Mouse (Mus musculus) testis, adult 2 months (tissue): ENCODE results near the gene Acvr1. TPM values are rescaled to one million over a fixed set of nuclear protein-coding genes. Genes with fewer than 3 reads are reported as not detected.

Experiments
- H3K27ac ChIP-seq: fragments of 200-500 bp; 2 replicates; pipeline ENCODE4 v1.5.1; 2012; ENCODE audit warnings: low read depth, low read length; ENCODE audit not compliant: control insufficient read depth, insufficient read depth
- H3K27me3 ChIP-seq: fragments of 200-500 bp; 2 replicates; pipeline ENCODE4 v1.6.1; 2012; ENCODE audit warnings: mild to moderate bottlenecking, low read length, moderate library complexity; ENCODE audit not compliant: control insufficient read depth, insufficient read depth
- H3K36me3 ChIP-seq: fragments of 200-500 bp; 2 replicates; pipeline ENCODE4 v1.6.1; 2012; ENCODE audit warnings: mild to moderate bottlenecking, low read length; ENCODE audit not compliant: control insufficient read depth, insufficient read depth
- H3K4me1 ChIP-seq: fragments of 200-500 bp; 2 replicates; pipeline ENCODE4 v1.6.1; 2012; ENCODE audit warnings: low read length; ENCODE audit not compliant: control insufficient read depth, insufficient read depth
- H3K4me3 ChIP-seq: fragments of 200-500 bp; 2 replicates; pipeline ENCODE4 v1.5.1; 2012; ENCODE audit warnings: low read depth, mild to moderate bottlenecking, low read length, moderate library complexity, mixed read lengths; ENCODE audit not compliant: control insufficient read depth
- CTCF ChIP-seq: fragments of 200-500 bp; IDR thresholded peaks from 2 replicates; pipeline ENCODE4 v1.5.1; 2012; ENCODE audit warnings: low read depth, mild to moderate bottlenecking, inconsistent platforms, low read length, moderate library complexity; ENCODE audit not compliant: control insufficient read depth, insufficient read depth, insufficient replicate concordance
- POLR2A ChIP-seq: fragments of 200-500 bp; IDR thresholded peaks from 2 replicates; pipeline ENCODE4 v1.6.1; 2012; ENCODE audit warnings: low read depth, mild to moderate bottlenecking, inconsistent platforms, low read length, moderate library complexity; ENCODE audit not compliant: control insufficient read depth
- polyA plus RNA-seq: library from polyadenylated mRNA; depleted of rRNA; stranded (reverse); fragments of >200 nt; gene quantifications from 2 replicates; pipeline ENCODE4 v1.2.3, GENCODE M21; 2012

The Acvr1 gene
- polyA plus RNA-seq, 1 experiment = 2.0 TPM

- no peak overlapping the region for H3K27ac ChIP-seq
- TF ChIP-seq POLR2A = no peak
- no peak for TF ChIP-seq CTCF
- no peaks in the 10 kb centered on the region for H3K36me3 ChIP-seq
- H3K4me3 ChIP-seq = no peak overlapping the region
- H3K4me1 ChIP-seq = no peaks in the 10 kb centered on the region
- H3K27me3 ChIP-seq = no peaks in the 10 kb centered on the region
Observed at GRCm38 (mm10) chr2:58529384-58529783, 37.6 kb downstream of the Acvr1 start.

GRCm38 (mm10) chr2:58527786-58528185 lies 39.2 kb downstream of the Acvr1 start:
- TF ChIP-seq POLR2A (no peak), CTCF (no peak)
- no peak overlapping the region for H3K27ac ChIP-seq
- no peak overlapping the region for H3K4me3 ChIP-seq
- no peaks in the 10 kb centered on the region for H3K27me3 ChIP-seq
- no peaks in the 10 kb centered on the region for H3K36me3 ChIP-seq
- no peaks in the 10 kb centered on the region for H3K4me1 ChIP-seq

GRCm38 (mm10) chr2:58524356-58524755 lies 42.6 kb downstream of the Acvr1 start:
- Histone ChIP-seq H3K27ac (no peak overlapping the region), H3K4me1 (no peaks in the 10 kb centered on the region), H3K27me3 (no peaks in the 10 kb centered on the region), H3K36me3 (no peaks in the 10 kb centered on the region), H3K4me3 (no peak overlapping the region)
- TF ChIP-seq CTCF = no peak
- TF ChIP-seq POLR2A = no peak

GRCm38 (mm10) chr2:58523894-58524293 lies 43.1 kb downstream of the Acvr1 start:
- no peak overlapping the region for H3K27ac ChIP-seq
- H3K4me1 ChIP-seq = no peaks in the 10 kb centered on the region
- H3K27me3 ChIP-seq = no peaks in the 10 kb centered on the region
- no peak overlapping the region for H3K4me3 ChIP-seq
- H3K36me3 ChIP-seq = no peaks in the 10 kb centered on the region
- no peak for TF ChIP-seq POLR2A
- no peak for TF ChIP-seq CTCF

GRCm38 (mm10) chr2:58523097-58523496 lies 43.9 kb downstream of the Acvr1 start:
- H3K4me1 ChIP-seq = no peaks in the 10 kb centered on the region
- no peaks in the 10 kb centered on the region for H3K27me3 ChIP-seq
- no peak overlapping the region for H3K4me3 ChIP-seq
- TF ChIP-seq POLR2A (no peak), CTCF (no peak)
- no peak overlapping the region for H3K27ac ChIP-seq
- no peaks in the 10 kb centered on the region for H3K36me3 ChIP-seq

GRCm38 (mm10) chr2:58521621-58522020 lies 45.3 kb downstream of the Acvr1 start:
- H3K4me3 ChIP-seq = no peak overlapping the region

GRCm38 (mm10) chr2:58520727-58521126 lies 46.2 kb downstream of the Acvr1 start:
- TF ChIP-seq CTCF (no peak), POLR2A (no peak)
- H3K36me3 ChIP-seq = no peaks in the 10 kb centered on the region
- no peak overlapping the region for H3K27ac ChIP-seq
- H3K4me1 ChIP-seq = peaks cover 3% of the 10 kb centered on the region; the same call in 1 of the 2 replicates
- no peaks in the 10 kb centered on the region for H3K27me3 ChIP-seq
- no peak overlapping the region for H3K4me3 ChIP-seq

More at GRCm38 (mm10) chr2:58521621-58522020, 45.3 kb downstream of the Acvr1 start:
- no peaks in the 10 kb centered on the region for H3K36me3 ChIP-seq
- H3K27me3 ChIP-seq = no peaks in the 10 kb centered on the region
- no peak overlapping the region for H3K27ac ChIP-seq
- no peaks in the 10 kb centered on the region for H3K4me1 ChIP-seq
- TF ChIP-seq POLR2A (no peak), CTCF (no peak)

DNA sequence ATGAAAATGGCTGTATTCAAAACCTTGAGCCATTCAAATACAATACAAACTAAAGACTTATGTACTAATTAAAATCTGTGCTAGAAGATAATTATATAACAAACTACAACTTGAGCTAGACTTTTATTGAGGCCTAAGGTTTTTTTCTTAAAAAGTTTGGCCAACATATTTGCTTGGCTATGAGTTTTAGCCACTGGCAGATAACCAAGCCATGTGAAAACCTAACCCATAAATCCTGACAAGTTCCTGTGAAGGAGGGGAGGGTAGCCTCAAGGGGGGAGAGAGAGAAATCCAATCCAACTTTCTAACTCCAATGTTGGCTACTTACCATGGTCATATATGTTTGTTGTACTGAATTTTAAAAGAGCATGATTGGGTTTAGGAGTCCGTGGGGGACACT lies 48.4 kb downstream of the Acvr1 start:
- H3K36me3 ChIP-seq = no peaks in the 10 kb centered on the region
- peaks cover 3% of the 10 kb centered on the region; the same call in 1 of the 2 replicates for H3K4me1 ChIP-seq
- TF ChIP-seq CTCF (no peak), POLR2A (no peak)
- no peak overlapping the region for H3K4me3 ChIP-seq
- H3K27ac ChIP-seq = no peak overlapping the region
- no peaks in the 10 kb centered on the region for H3K27me3 ChIP-seq
